Mouse (Mus musculus) cerebellum, adult 2 months (tissue): ENCODE results near the gene Ergic1.

Experiments
- CTCF ChIP-seq: fragments of 200-500 bp; IDR thresholded peaks from 2 replicates; pipeline ENCODE4 v1.5.1; 2011; ENCODE audit warnings: low read depth, mild to moderate bottlenecking, control low read depth, low read length, moderate library complexity, borderline replicate concordance; ENCODE audit not compliant: insufficient read depth
- POLR2A ChIP-seq: fragments of 200-500 bp; IDR thresholded peaks from 2 replicates; pipeline ENCODE4 v1.6.1; 2011; ENCODE audit warnings: low read length, control low read depth, borderline replicate concordance; ENCODE audit not compliant: insufficient read depth

DNA sequence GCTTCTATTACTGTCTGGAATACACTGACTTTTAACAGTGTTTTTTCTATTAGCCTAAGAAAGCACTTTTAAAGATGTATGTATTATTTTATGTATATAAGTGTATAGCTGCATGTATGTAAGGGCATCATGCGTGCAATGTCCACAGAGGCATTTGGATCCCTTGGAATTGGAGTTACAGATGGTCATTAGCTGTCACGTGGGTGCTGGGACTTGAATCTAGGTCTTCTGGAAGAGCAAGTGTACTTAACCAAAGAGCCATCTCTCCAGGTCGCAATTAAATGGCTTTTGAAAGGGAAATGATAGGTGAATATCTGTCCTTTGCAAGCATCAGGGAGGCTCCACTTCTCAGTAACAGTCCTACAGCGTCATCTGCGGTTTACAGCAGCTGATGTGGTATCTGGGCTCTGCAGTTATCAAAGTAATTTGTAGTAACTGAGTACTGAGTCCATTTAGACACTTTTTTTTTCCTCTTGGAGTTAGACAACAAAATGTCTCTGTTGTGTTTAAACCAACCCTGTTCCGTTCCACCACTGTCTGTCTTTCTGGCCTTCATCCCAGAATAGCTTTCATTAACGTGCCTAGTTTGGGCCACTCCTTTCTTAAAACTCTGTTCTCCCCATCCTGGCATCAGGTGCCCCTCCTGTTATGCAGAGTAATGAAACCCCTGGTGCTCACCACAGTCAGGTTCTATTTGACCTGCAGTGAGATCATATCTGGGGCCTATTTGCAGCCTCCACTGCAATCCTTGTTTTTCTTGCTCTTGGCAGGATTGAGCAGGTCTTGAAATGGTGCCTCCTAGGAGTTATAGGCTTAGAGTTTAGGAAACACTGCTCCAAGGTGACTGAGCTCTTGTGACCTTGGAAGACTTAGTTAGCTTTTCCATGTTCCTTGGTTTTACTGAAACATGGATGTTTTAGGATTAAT is 116.7 kb downstream of the Ergic1 start:
- no peak for TF ChIP-seq CTCF
- no peak for TF ChIP-seq POLR2A
